In genomic region chr11:4814507-4815450, GRCm38 (mm10) we compare ENCODE assay signal across 20 mouse cellular contexts. TPM values are rescaled to one million over a fixed set of nuclear protein-coding genes. Genes with fewer than 3 reads are reported as not detected.
DNase-seq lines count a peak whose midpoint lies in the region; TF ChIP-seq lines count a peak whose summit lies in the region.
"Had no signal": no experiment of that assay in that cellular context is flagged by ENCODE, and none has a peak within 500 bp of the region (broad histone marks: within the 10 kb centered on the region; RNA-seq: fewer than 3 reads in every experiment).

No protein-coding gene starts in this region.

- H3K27ac ChIP-seq in layer of hippocampus, adult 2 months, result peak overlapping the region; percentile 68
- H3K27ac ChIP-seq in macrophage, result peak overlapping the region; percentile 59
- H3K27ac ChIP-seq: embryonic facial prominence, embryonic 12.5 days; forebrain, embryonic 15.5 days; heart, adult 2 months; heart, embryonic 15.5 days; hindbrain, embryonic 13.5 days; hindbrain, postnatal 0 days had no signal

- no peak for DNase-seq in layer of hippocampus, adult 2 months (ENCODE audit: low spot score in 2 of 2)
- no peak for DNase-seq in layer of hippocampus, adult 8-10 months (ENCODE audit: low spot score in 2 of 2)
- DNase-seq in right cerebral cortex, adult 18-20 months, result peak; percentile 17
- DNase-seq in right cerebral cortex, postnatal 4 days, result no peak
- peak; percentile 26 for DNase-seq in NIH3T3 (ENCODE audit: low read depth)
- DNase-seq in kidney, adult 9 months, result no peak
- DNase-seq in thymus, postnatal 25 days, result no peak
- DNase-seq: adrenal gland, postnatal 14 days; cerebellum, adult 11 months; cerebellum, adult 9-10 months; cerebellum, postnatal 25 days; gastrocnemius, postnatal 14 days; heart, adult 2 months; heart, postnatal 14 days had no signal

- TF ChIP-seq CTCF in layer of hippocampus, adult 2 months (conservative IDR thresholded peaks at IDR 0.05), result no peak

- peaks cover 15% of the 10 kb centered on the region; the same call in 1 of the 2 replicates for H3K36me3 ChIP-seq in macrophage (ENCODE audit: inconsistent target)
- H3K36me3 ChIP-seq: forebrain, embryonic 15.5 days had no signal

- H3K79me2 ChIP-seq in macrophage (ENCODE audit: inconsistent target), result no peaks in the 10 kb centered on the region

- no peak overlapping the region for H3K4me3 ChIP-seq in layer of hippocampus, adult 2 months
- H3K4me3 ChIP-seq in macrophage (ENCODE audit: inconsistent target), result no peak overlapping the region
- H3K4me3 ChIP-seq: embryonic facial prominence, embryonic 12.5 days; forebrain, embryonic 15.5 days; heart, adult 2 months; heart, embryonic 15.5 days; hindbrain, embryonic 13.5 days had no signal

- 96% methylated on average over 7 of the region's 7 CpGs for WGBS in macrophage (ENCODE audit: missing documents)

RNA-seq across cellular contexts. Expression of gene Nf2, which starts 34.6 kb away (rescaled TPM):
- total RNA-seq in layer of hippocampus, adult 2 months (2021), result 100 to 1,000 TPM in 1 of 2 experiments, 10 to 100 TPM in 1; 91.2 to 102 TPM
- 10 to 100 TPM; 88.0 to 96.1 (median 90.3) TPM for total RNA-seq in layer of hippocampus, adult 8-10 months (2022)
- 100 to 1,000 TPM in 8 of 26 experiments, 10 to 100 TPM in 18; 28.8 to 147 (median 73.6) TPM for total RNA-seq in macrophage (2018; cell fraction: chromatin; rRNA removed)
- total RNA-seq in macrophage (2018; cell fraction: cytosol; rRNA removed), result 10 to 100 TPM; 32.7 to 67.4 (median 43.6) TPM
- total RNA-seq in macrophage (2018; cell fraction: nucleus; rRNA removed), result 10 to 100 TPM; 28.6 to 99.1 (median 52.7) TPM
- polyA plus RNA-seq in macrophage (2018), result 42.7 to 60.3 TPM (median 44.6 TPM) in 3 replicates

RNA-seq across cellular contexts. Expression of gene Nipsnap1, which starts 59.0 kb away (rescaled TPM):
- 10 to 100 TPM; 91.7 to 96.6 TPM for total RNA-seq in layer of hippocampus, adult 2 months (2021)
- 100 to 1,000 TPM in 1 of 4 experiments, 10 to 100 TPM in 3; 89.8 to 108 (median 95.7) TPM for total RNA-seq in layer of hippocampus, adult 8-10 months (2022)
- total RNA-seq in macrophage (2018; cell fraction: chromatin; rRNA removed), result 10 to 100 TPM in 1 of 26 experiments, 1 to 10 TPM in 23, under 1 TPM in 1, not detected in 1; 0.45 to 10.1 (median 3.9) TPM
- 1 to 10 TPM; 1.7 to 4.1 (median 2.5) TPM for total RNA-seq in macrophage (2018; cell fraction: cytosol; rRNA removed)
- 1 to 10 TPM in 20 of 26 experiments, under 1 TPM in 6; 0.58 to 5.3 (median 2.1) TPM for total RNA-seq in macrophage (2018; cell fraction: nucleus; rRNA removed)
- polyA plus RNA-seq in macrophage (2018), result 1.7 to 4.1 TPM (median 2.3 TPM) in 3 replicates

Comparison
In these comparisons a context has a peak if more than half of its experiments do, and no peak if none do; other contexts are left out.
1. DNase-seq: peak in right cerebral cortex, adult 18-20 months (single experiment) and NIH3T3 (single experiment); none in layer of hippocampus, adult 2 months (0 of 2), layer of hippocampus, adult 8-10 months (0 of 2), right cerebral cortex, postnatal 4 days (single experiment), kidney, adult 9 months (single experiment) and thymus, postnatal 25 days (single experiment).